Mouse (Mus musculus) spleen, adult 2 months (tissue): Measurements from ENCODE around the gene Olfr419.

Experiments used
- CTCF ChIP-seq: fragments of 200-500 bp; IDR thresholded peaks from 2 replicates; pipeline ENCODE4 v1.5.1; 2011; ENCODE audit warnings: mild to moderate bottlenecking, inconsistent platforms; ENCODE audit not compliant: insufficient read depth, insufficient read length, insufficient replicate concordance; ENCODE audit errors: extremely low read depth
- POLR2A ChIP-seq: fragments of 200-500 bp; IDR thresholded peaks from 2 replicates; pipeline ENCODE4 v1.6.1; 2011; ENCODE audit warnings: low read depth, low read length, inconsistent platforms

DNA sequence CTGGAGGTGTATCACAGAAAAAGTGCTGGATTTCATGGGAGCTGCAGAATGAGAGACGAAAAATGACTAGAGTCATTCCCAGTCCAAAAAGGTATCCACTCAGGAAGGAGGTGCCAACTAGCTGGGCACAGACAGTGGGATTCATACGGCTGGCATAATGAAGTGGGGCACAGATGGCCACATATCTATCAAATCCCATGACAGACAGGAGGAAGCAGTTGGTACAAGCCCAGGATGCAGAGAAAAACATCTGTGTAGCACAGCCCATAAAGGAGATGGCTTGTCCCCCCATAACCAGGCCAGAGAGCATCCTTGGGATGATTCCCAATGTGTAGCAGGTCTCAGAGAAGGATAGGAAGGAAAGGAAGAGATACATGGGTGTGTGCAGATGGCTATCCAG, 1.5 kb downstream of the Olfr419 start:
- no peak for TF ChIP-seq POLR2A
- no peak for TF ChIP-seq CTCF
